Mouse (Mus musculus) myocyte (in vitro differentiated cells): ENCODE results near the gene Ubxn10. TPM values are rescaled to one million over a fixed set of nuclear protein-coding genes. Genes with fewer than 3 reads are reported as not detected.

Experiments
- H3K27me3 ChIP-seq: one replicate; pipeline ENCODE4 v1.6.1; 2011; ENCODE audit not compliant: control insufficient read depth, insufficient read depth, insufficient read length
- H3K36me3 ChIP-seq: one replicate; pipeline ENCODE4 v1.6.1; 2011; ENCODE audit not compliant: control insufficient read depth, insufficient read depth
- H3K4me2 ChIP-seq: one replicate; pipeline ENCODE4 v1.6.1; 2011; ENCODE audit warnings: low read depth, control low read depth
- H3K4me3 ChIP-seq: one replicate; pipeline ENCODE4 v1.5.1; 2011; ENCODE audit warnings: mild to moderate bottlenecking, control low read depth, moderate library complexity
- H3K79me2 ChIP-seq: one replicate; pipeline ENCODE4 v1.6.1; 2011; ENCODE audit not compliant: control insufficient read depth, insufficient read depth
- H3ac ChIP-seq: one replicate; pipeline ENCODE4 v1.6.1; 2011; ENCODE audit not compliant: control insufficient read depth, insufficient read length
- CEBPB ChIP-seq: IDR thresholded peaks from 2 replicates; pipeline ENCODE4 v1.6.1; 2011; ENCODE audit warnings: mild to moderate bottlenecking, moderate library complexity; ENCODE audit not compliant: poor library complexity, insufficient read depth, severe bottlenecking
- E2F4 ChIP-seq: IDR thresholded peaks from one replicate; pipeline ENCODE4 v1.6.1; 2011; ENCODE audit warnings: mild to moderate bottlenecking, control low read depth, moderate library complexity; ENCODE audit not compliant: insufficient read depth
- MAX ChIP-seq: IDR thresholded peaks from one replicate; pipeline ENCODE4 v1.6.1; 2011; ENCODE audit warnings: low read depth, mild to moderate bottlenecking, control low read depth
- MYOD1 ChIP-seq, 3 experiments: IDR thresholded peaks; one replicate each; pipeline ENCODE4 v1.6.1; 2011; ENCODE audit warnings: control low read depth in 2 of 3, low read depth in 2 of 3, mild to moderate bottlenecking in 2 of 3, moderate library complexity in 1 of 3; ENCODE audit not compliant: insufficient read length in 2 of 3, control insufficient read depth in 1 of 3
- MYOG ChIP-seq, 3 experiments: IDR thresholded peaks; one replicate each; pipeline ENCODE4 v1.6.1; 2011; ENCODE audit warnings: control low read depth in 2 of 3, low read depth in 2 of 3, mild to moderate bottlenecking in 2 of 3; ENCODE audit not compliant: insufficient read length in 2 of 3, control insufficient read depth in 1 of 3, insufficient read depth in 1 of 3
- POLR2A ChIP-seq: IDR thresholded peaks from one replicate; pipeline ENCODE4 v1.6.1; 2011; ENCODE audit warnings: low read depth, mild to moderate bottlenecking, control low read depth, moderate library complexity; ENCODE audit not compliant: insufficient read length
- POLR2AphosphoS2 ChIP-seq: IDR thresholded peaks from one replicate; pipeline ENCODE4 v1.6.1; 2011; ENCODE audit warnings: low read depth, control low read depth; ENCODE audit not compliant: insufficient read length
- REST ChIP-seq: IDR thresholded peaks from one replicate; pipeline ENCODE4 v1.6.1; 2011; ENCODE audit warnings: mild to moderate bottlenecking, control low read depth, moderate library complexity; ENCODE audit not compliant: insufficient read depth, insufficient read length
- SRF ChIP-seq: IDR thresholded peaks from one replicate; pipeline ENCODE4 v1.6.1; 2011; ENCODE audit warnings: low read depth; ENCODE audit not compliant: control insufficient read depth, insufficient read length
- TCF12 ChIP-seq: IDR thresholded peaks from one replicate; pipeline ENCODE4 v1.6.1; 2011; ENCODE audit warnings: mild to moderate bottlenecking, control low read depth; ENCODE audit not compliant: poor library complexity, insufficient read depth, severe bottlenecking
- TCF3 ChIP-seq: IDR thresholded peaks from one replicate; pipeline ENCODE4 v1.6.1; 2011; ENCODE audit warnings: low read depth, control low read depth; ENCODE audit not compliant: insufficient read length
- USF1 ChIP-seq: IDR thresholded peaks from one replicate; pipeline ENCODE4 v1.6.1; 2011; ENCODE audit warnings: low read depth, mild to moderate bottlenecking, control low read depth, moderate library complexity
- polyA plus RNA-seq: library from polyadenylated mRNA; unstranded; fragments of >200 nt; fragmentation: generic; extraction: Trizol; gene quantifications from one replicate; pipeline ENCODE4 v1.2.1, GENCODE M21; 2012; ENCODE audit warnings: missing spikeins

Gene Ubxn10
- not detected for polyA plus RNA-seq

DNA sequence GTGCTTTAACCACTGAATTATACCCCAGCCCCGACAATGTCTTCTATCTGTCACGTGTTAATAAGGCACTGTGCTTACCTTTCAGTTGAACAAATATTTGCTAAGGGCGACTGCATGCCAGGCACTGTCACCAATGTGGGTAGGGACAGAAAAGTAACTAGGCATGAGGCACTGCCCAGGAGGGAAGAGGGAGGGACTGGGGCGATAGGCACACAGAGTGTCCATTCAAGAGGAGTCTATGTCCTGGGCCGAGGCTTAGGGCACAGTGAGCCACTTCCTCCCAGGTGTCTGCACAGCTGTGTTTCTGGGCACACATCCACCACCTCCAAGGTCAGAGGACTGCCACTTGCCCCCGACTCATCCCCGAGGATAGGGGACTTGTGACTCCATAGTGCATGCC lies at the start of gene Ubxn10:
Gene Ubxn10 (minus strand): TSS at position 137 of the 400 bp plus-strand sequence.
- Histone ChIP-seq H3K79me2 (no peaks in the 10 kb centered on the region), H3K4me3 (no peak within 1 kb of the TSS), H3K27me3 (peaks cover 43% of the 10 kb centered on the region), H3K36me3 (no peaks in the 10 kb centered on the region), H3ac (no peak within 1 kb of the TSS), H3K4me2 (no peak within 1 kb of the TSS)
- no peak for TF ChIP-seq USF1
- no peak for TF ChIP-seq REST
- no peak for TF ChIP-seq CEBPB
- TF ChIP-seq E2F4, result no peak
- no peak for TF ChIP-seq POLR2A
- no peak for TF ChIP-seq MAX
- TF ChIP-seq SRF, result no peak
- no peak for TF ChIP-seq TCF12
- TF ChIP-seq MYOD1 (IDR thresholded peaks at IDR 0.05; ENCODE audit: control insufficient read depth in 1 of 3, insufficient read length in 2 of 3, low read depth in 2 of 3), result no peak
- TF ChIP-seq POLR2AphosphoS2, result no peak
- no peak for TF ChIP-seq TCF3
- no peak for TF ChIP-seq MYOG (IDR thresholded peaks at IDR 0.05; ENCODE audit: control insufficient read depth in 1 of 3, insufficient read depth in 1 of 3, insufficient read length in 2 of 3, low read depth in 2 of 3)

- no peak for TF ChIP-seq USF1
- TF ChIP-seq MAX, result no peak
- no peak for TF ChIP-seq SRF
- TF ChIP-seq E2F4, result no peak
- TF ChIP-seq REST, result no peak
Measured at GRCm38 (mm10) chr4:138786141-138786540, 49.2 kb upstream of the Ubxn10 start.

GRCm38 (mm10) chr4:138785721-138786120 lies 48.8 kb upstream of the Ubxn10 start:
- Histone ChIP-seq H3ac (no peak overlapping the region), H3K36me3 (no peaks in the 10 kb centered on the region), H3K79me2 (no peaks in the 10 kb centered on the region), H3K4me2 (no peak overlapping the region), H3K27me3 (peaks cover 10% of the 10 kb centered on the region), H3K4me3 (no peak overlapping the region)
- TF ChIP-seq TCF12 (no peak), SRF (no peak), CEBPB (no peak), USF1 (no peak), POLR2A (no peak), MYOD1 (IDR thresholded peaks at IDR 0.05; ENCODE audit: control insufficient read depth in 1 of 3, insufficient read length in 2 of 3, low read depth in 2 of 3) (no peak), E2F4 (no peak), TCF3 (no peak), MAX (no peak), MYOG (IDR thresholded peaks at IDR 0.05; ENCODE audit: control insufficient read depth in 1 of 3, insufficient read depth in 1 of 3, insufficient read length in 2 of 3, low read depth in 2 of 3) (no peak), REST (no peak), POLR2AphosphoS2 (no peak)

More at GRCm38 (mm10) chr4:138786141-138786540, 49.2 kb upstream of the Ubxn10 start:
- Histone ChIP-seq H3K27me3 (peaks cover 9% of the 10 kb centered on the region), H3K4me2 (no peak overlapping the region), H3K4me3 (no peak overlapping the region), H3ac (no peak overlapping the region), H3K36me3 (no peaks in the 10 kb centered on the region), H3K79me2 (no peaks in the 10 kb centered on the region)

- no peak overlapping the region for H3ac ChIP-seq
- peaks cover 20% of the 10 kb centered on the region for H3K27me3 ChIP-seq
- no peaks in the 10 kb centered on the region for H3K36me3 ChIP-seq
- TF ChIP-seq MYOG (IDR thresholded peaks at IDR 0.05; ENCODE audit: control insufficient read depth in 1 of 3, insufficient read depth in 1 of 3, insufficient read length in 2 of 3, low read depth in 2 of 3) (no peak), CEBPB (no peak), TCF3 (no peak), SRF (no peak), POLR2A (no peak), MAX (no peak), MYOD1 (IDR thresholded peaks at IDR 0.05; ENCODE audit: control insufficient read depth in 1 of 3, insufficient read length in 2 of 3, low read depth in 2 of 3) (no peak), TCF12 (no peak), E2F4 (no peak), POLR2AphosphoS2 (no peak)
- no peaks in the 10 kb centered on the region for H3K79me2 ChIP-seq
- H3K4me2 ChIP-seq, result no peak overlapping the region
- H3K4me3 ChIP-seq, result no peak overlapping the region
Measured at GRCm38 (mm10) chr4:138782098-138782497, 45.1 kb upstream of the Ubxn10 start.

- Histone ChIP-seq H3K27me3 (peaks cover 16% of the 10 kb centered on the region), H3K4me3 (no peak overlapping the region), H3K4me2 (no peak overlapping the region), H3K79me2 (no peaks in the 10 kb centered on the region), H3ac (no peak overlapping the region), H3K36me3 (no peaks in the 10 kb centered on the region)
- no peak for TF ChIP-seq MYOG (IDR thresholded peaks at IDR 0.05; ENCODE audit: control insufficient read depth in 1 of 3, insufficient read depth in 1 of 3, insufficient read length in 2 of 3, low read depth in 2 of 3)
- no peak for TF ChIP-seq POLR2A
- no peak for TF ChIP-seq TCF12
- no peak for TF ChIP-seq CEBPB
- TF ChIP-seq REST, result no peak
- no peak for TF ChIP-seq SRF
- TF ChIP-seq MYOD1 (IDR thresholded peaks at IDR 0.05; ENCODE audit: control insufficient read depth in 1 of 3, insufficient read length in 2 of 3, low read depth in 2 of 3), result no peak
Measured at GRCm38 (mm10) chr4:138780300-138780699, 43.3 kb upstream of the Ubxn10 start.
